Mouse (Mus musculus) G1E (cell line): ENCODE data around the gene Mroh2a.

ENCODE experiments used
- CTCF ChIP-seq: IDR thresholded peaks from 2 replicates; pipeline ENCODE4 v1.5.1; 2012; ENCODE audit warnings: low read depth, low read length, inconsistent platforms, mixed read lengths
- GATA1 ChIP-seq: IDR thresholded peaks from 2 replicates; pipeline ENCODE4 v1.6.1; 2012; ENCODE audit warnings: borderline replicate concordance, low read length, inconsistent platforms, mixed read lengths
- POLR2AphosphoS5 ChIP-seq: IDR thresholded peaks from 2 replicates; pipeline ENCODE4 v1.6.1; 2012; ENCODE audit warnings: low read depth, low read length, inconsistent platforms; ENCODE audit not compliant: insufficient replicate concordance
- TAL1 ChIP-seq: conservative IDR thresholded peaks from 2 replicates; pipeline ENCODE4 v1.6.1; 2012; ENCODE audit warnings: low read depth, low read length, inconsistent platforms, mixed read lengths

DNA sequence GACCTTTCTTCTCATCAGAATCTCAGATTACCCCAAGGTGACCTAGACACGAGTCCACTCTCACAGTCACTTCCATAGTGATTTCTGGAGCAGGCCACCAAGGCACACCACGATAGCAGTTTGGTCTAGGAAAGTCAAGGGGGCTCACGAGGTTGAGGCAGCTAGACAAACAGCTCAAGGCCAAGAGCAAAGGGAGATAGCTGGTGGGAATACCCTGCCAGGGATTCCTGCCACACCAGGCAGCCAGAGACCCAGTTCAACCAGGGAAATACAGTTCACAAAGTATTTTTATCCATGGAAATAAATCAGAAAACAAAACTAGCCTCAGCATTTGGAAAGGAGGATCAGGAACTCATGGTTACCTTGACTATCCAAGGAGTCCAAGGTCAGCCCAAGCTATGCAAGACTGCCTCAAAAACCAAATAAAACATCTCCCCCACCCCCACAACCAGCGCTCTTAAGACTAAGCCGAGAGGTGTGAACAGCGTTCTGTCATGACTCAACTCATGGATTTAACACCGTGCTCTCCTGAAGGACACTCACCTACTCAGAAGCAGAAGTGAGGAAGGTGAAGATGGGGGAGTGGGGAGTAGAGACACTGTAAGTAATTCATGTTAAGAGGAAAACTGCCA, 37.6 kb downstream of the Mroh2a start:
- TF ChIP-seq CTCF (no peak), POLR2AphosphoS5 (no peak), TAL1 (no peak), GATA1 (no peak)
